Mouse (Mus musculus) megakaryocyte-erythroid progenitor cell, adult 5 weeks (primary cell): ENCODE results near the gene Nmrk1. TPM values are rescaled to one million over a fixed set of nuclear protein-coding genes. Genes with fewer than 3 reads are reported as not detected.

ENCODE experiments used
- polyA plus RNA-seq: library from polyadenylated mRNA; stranded (reverse); fragments of >175 nt; gene quantifications from 2 replicates; pipeline ENCODE4 v1.2.3, GENCODE M21; 2012

The Nmrk1 gene
- 0.97 and 1.2 TPM in 2 replicates for polyA plus RNA-seq

DNA sequence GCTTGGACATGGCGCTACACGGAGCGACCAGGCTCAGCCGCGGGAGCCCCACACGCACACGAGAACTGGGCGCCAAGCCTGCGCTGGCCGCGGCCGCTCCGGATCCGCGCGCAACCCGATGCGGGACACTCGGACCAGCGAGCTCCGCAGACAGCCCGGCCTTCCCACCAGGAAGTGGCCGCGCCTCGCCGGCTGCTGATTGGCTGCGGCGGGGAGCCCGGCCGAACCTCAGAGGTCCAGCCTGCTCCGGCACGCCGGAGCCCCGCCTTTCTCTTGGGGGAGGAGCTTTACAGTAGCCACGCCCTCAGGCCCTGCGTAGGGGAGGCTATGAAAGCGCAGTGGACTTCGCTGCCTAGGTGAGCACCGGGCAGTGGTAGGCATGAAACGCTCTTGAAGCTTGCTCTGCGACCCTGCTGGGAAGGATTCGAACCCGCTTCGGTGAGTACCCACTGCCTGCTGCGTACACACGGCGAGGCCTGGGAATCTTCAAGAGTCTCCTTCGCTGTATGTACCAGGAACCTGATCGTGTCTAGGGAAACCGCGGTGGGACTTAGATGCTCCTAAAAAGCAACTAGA, at the start of gene Nmrk1, which contains the start of gene Ostf1:
Gene Nmrk1, plus strand, starts transcription at position 307 of the 576 bp plus-strand sequence.
Gene Ostf1, minus strand, starts transcription at position 180 of the 576 bp plus-strand sequence.

DNA sequence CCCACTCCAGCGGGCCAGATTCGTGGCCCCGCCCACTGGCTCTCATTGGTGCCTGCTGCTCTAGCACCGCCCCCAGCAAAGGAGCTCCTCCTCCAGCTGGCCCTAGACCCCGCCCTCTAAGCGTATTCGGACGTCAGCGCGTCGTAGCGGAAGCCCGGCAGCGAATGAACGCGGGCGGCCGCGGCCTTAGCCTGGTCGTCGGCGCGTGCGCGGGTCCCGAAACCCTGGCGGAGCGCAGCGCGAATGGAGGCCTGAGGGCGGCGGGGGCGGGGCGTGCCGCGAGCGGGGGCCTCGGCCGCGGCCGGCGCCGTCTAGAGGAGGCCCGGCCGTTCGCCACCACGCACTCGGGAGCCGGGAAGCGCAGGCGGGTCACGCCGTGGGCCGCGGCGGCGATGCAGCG, 38.9 kb downstream of the Nmrk1 start, which contains the start of gene Carnmt1:
Gene Carnmt1, plus strand, starts transcription at position 157 of the 400 bp plus-strand sequence.

Other genes starting within 250 kb of the Nmrk1 start
- 418 and 553 TPM in 2 replicates for gene Ostf1, start 127 bp upstream of the Nmrk1 start, polyA plus RNA-seq
- gene Carnmt1, start 38.8 kb downstream of the Nmrk1 start, polyA plus RNA-seq: 18.5 and 19.6 TPM in 2 replicates
- 18.1 and 21.2 TPM in 2 replicates for gene D030056L22Rik, start 81.2 kb downstream of the Nmrk1 start, polyA plus RNA-seq
- gene Trpm6, start 118.0 kb downstream of the Nmrk1 start, polyA plus RNA-seq: not detected in 2 replicates